In genomic region chr8:107715901-107716300, GRCm38 (mm10) we compare ENCODE assay signal across 27 mouse cellular contexts.
"Had no signal": no experiment of that assay in that cellular context is flagged by ENCODE, and none has a peak within 500 bp of the region (broad histone marks: within the 10 kb centered on the region; RNA-seq: fewer than 3 reads in every experiment).

No protein-coding gene starts in this region.

- DNase-seq: cerebellum, adult 2 months; cerebellum, adult 8-10 months; cerebellum, adult 9-10 months; cerebellum, adult 9-11 months; cerebellum, postnatal 10 days; cerebellum, postnatal 14 days; cerebellum, postnatal 25 days; cerebellum, postnatal 36 days; embryo, embryonic 11 days; forebrain, postnatal 0 days; gastrocnemius, adult 2 months; gastrocnemius, postnatal 10 days; gastrocnemius, postnatal 14 days; gastrocnemius, postnatal 25 days; gastrocnemius, postnatal 36 days; heart, adult 18-20 months had no signal

- H3K27me3 ChIP-seq: embryonic facial prominence, embryonic 12.5 days; embryonic facial prominence, embryonic 13.5 days; embryonic facial prominence, embryonic 15.5 days; forebrain, embryonic 12.5 days; forebrain, embryonic 13.5 days; forebrain, embryonic 15.5 days had no signal

- H3K4me3 ChIP-seq: embryonic facial prominence, embryonic 10.5 days; embryonic facial prominence, embryonic 12.5 days; embryonic facial prominence, embryonic 13.5 days; embryonic facial prominence, embryonic 15.5 days; erythroblast, embryonic 14.5 days; forebrain, embryonic 10.5 days; forebrain, embryonic 12.5 days; forebrain, embryonic 13.5 days; forebrain, embryonic 15.5 days; gastrocnemius, adult 2 months had no signal

- H3K4me2 ChIP-seq: embryonic facial prominence, embryonic 12.5 days; embryonic facial prominence, embryonic 13.5 days; embryonic facial prominence, embryonic 15.5 days; forebrain, embryonic 12.5 days; forebrain, embryonic 13.5 days; forebrain, embryonic 15.5 days had no signal

- H3K27ac ChIP-seq: embryonic facial prominence, embryonic 10.5 days; embryonic facial prominence, embryonic 12.5 days; embryonic facial prominence, embryonic 13.5 days; embryonic facial prominence, embryonic 15.5 days; forebrain, embryonic 10.5 days; forebrain, embryonic 12.5 days; forebrain, embryonic 13.5 days; forebrain, embryonic 15.5 days; gastrocnemius, adult 2 months had no signal

- ATAC-seq: forebrain, embryonic 13.5 days; forebrain, embryonic 14.5 days; forebrain, embryonic 15.5 days; forebrain, embryonic 16.5 days; forebrain, postnatal 0 days had no signal

- H3K36me3 ChIP-seq: embryonic facial prominence, embryonic 10.5 days; embryonic facial prominence, embryonic 12.5 days; embryonic facial prominence, embryonic 13.5 days; embryonic facial prominence, embryonic 15.5 days; forebrain, embryonic 10.5 days; forebrain, embryonic 12.5 days; forebrain, embryonic 15.5 days had no signal

- H3K4me1 ChIP-seq: embryonic facial prominence, embryonic 12.5 days; embryonic facial prominence, embryonic 13.5 days; embryonic facial prominence, embryonic 15.5 days; forebrain, embryonic 10.5 days; forebrain, embryonic 12.5 days; forebrain, embryonic 13.5 days; forebrain, embryonic 15.5 days had no signal

- H3K9me3 ChIP-seq: embryonic facial prominence, embryonic 10.5 days; embryonic facial prominence, embryonic 12.5 days; embryonic facial prominence, embryonic 13.5 days; embryonic facial prominence, embryonic 15.5 days; forebrain, embryonic 10.5 days; forebrain, embryonic 12.5 days; forebrain, embryonic 13.5 days; forebrain, embryonic 15.5 days had no signal

- H3K9ac ChIP-seq: embryonic facial prominence, embryonic 12.5 days; embryonic facial prominence, embryonic 13.5 days; embryonic facial prominence, embryonic 15.5 days; forebrain, embryonic 12.5 days; forebrain, embryonic 13.5 days; forebrain, embryonic 15.5 days; forebrain, postnatal 0 days had no signal
